Mouse (Mus musculus): ENCODE results near the gene Bmpr1b.

The Bmpr1b gene

DNA sequence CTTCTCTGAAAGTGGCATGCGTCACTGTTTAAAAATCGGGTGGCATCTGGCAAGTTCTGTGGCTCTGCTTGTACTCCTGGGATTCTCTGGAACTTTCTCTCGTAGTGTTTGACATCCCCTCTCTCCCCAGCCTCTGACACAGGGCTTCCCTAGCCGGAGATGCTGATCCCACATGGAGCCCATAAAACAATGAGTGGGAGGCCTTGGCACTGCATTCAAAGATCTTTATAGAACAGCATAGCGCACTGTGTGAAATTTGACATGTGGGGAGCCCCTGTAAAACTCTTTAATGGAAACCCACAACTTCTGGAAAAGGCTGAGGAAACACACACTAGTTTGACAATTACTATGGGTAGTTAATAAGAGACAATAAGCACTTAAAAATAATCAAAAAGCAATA lies 126.2 kb downstream of the Bmpr1b start:
- DNase-seq (ENCODE audit: low spot score in 2 of 2) = no peak

- peak in 1 of 2 experiments; percentile 48 for DNase-seq (ENCODE audit: low spot score in 2 of 2)
These were observed 128.9 kb downstream of the Bmpr1b start for GRCm38 (mm10) chr3:142040345-142040744.

GRCm38 (mm10) chr3:142034160-142034559 lies 135.1 kb downstream of the Bmpr1b start:
- DNase-seq (ENCODE audit: low spot score in 2 of 2) = no peak

DNA sequence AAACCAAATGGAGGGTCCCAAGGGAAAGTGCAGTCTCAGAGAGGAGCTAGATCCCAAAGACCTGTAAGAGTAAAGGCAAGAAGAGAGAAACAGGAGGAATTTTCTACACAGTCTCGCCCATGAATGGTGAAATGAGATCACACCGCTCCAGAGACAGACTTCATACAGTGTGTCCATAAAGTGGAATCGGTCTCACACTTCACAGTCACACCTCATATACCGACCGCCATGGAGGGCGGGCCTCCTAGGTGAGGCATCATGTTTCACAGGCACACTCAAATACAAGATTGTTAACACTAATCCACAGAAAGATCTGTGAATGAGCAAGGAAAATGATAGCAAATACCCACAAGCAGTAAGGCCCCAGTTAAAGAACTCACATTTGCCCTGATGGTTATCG lies 149.5 kb downstream of the Bmpr1b start:
- no peak for DNase-seq (ENCODE audit: low spot score in 2 of 2)

DNA sequence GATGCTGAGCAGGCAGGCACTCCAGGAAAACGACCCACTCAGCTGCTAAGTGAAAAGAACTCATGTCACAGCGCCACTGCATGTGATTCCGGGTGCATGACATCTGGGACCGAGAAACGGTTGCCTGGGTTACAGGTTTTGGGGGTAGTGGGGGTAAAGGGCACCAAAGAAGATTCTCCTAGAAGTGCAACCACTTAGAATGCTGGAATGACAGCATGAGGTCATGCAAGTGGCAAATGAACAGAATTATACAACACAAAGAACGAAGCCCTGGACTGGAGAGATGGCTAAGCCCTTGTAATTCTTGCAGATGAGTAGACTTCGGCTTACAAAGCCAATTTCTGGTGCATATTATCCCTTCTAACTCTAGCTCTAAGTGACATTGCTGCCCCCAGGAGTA lies 184.7 kb downstream of the Bmpr1b start:
- no peak for DNase-seq (ENCODE audit: low spot score in 2 of 2)

- peak in 1 of 2 experiments; percentile 6 for DNase-seq (ENCODE audit: low spot score in 2 of 2)
These were observed 187.4 kb downstream of the Bmpr1b start for GRCm38 (mm10) chr3:141981613-141982432.

DNA sequence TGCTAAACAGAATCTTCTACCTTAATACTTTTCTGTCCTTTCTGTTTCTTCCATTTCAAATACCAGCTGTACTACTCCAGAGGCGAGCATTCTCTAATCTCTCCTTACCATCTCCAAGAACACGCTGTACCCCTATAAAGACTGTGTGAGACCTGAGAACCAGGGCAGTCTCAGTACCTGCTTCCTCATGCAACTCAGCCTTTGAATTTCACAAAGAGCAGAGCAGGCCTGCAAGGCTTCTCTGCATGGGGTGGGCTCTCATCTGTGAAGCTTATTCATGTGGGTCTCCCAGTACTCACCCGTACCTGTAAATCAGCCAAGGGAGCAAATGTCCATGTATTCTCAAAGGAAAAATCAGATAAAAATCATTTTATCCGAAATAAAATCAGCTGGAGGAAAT lies 203.0 kb downstream of the Bmpr1b start:
- no peak for DNase-seq (ENCODE audit: low spot score in 2 of 2)

DNA sequence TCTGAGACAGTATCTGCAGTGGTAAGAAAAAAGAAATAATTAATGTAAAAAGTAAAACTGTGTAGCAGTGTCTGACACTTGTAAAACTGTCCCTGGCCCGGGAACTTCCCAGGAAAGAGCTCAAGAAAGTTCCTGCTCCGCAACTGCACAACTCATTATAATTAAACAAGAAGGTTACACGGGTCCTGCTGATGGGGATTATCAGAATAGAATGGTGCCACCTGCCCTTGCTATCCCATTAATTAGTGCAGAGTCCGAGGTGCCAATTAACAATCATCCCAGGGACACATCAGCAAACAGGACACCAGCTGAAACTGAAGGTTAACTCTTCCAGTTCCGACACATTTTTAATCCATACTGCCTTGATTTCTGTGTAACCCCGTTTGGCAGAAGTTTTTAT lies 216.3 kb downstream of the Bmpr1b start:
- DNase-seq (ENCODE audit: low spot score in 2 of 2) = no peak

GRCm38 (mm10) chr3:141950642-141951041 lies 218.6 kb downstream of the Bmpr1b start:
- no peak for DNase-seq (ENCODE audit: low spot score in 2 of 2)

GRCm38 (mm10) chr3:141948506-141948905 lies 220.7 kb downstream of the Bmpr1b start:
- no peak for DNase-seq (ENCODE audit: low spot score in 2 of 2)

- DNase-seq (ENCODE audit: low spot score in 2 of 2) = no peak
These were observed 221.1 kb downstream of the Bmpr1b start for GRCm38 (mm10) chr3:141948096-141948495.

DNA sequence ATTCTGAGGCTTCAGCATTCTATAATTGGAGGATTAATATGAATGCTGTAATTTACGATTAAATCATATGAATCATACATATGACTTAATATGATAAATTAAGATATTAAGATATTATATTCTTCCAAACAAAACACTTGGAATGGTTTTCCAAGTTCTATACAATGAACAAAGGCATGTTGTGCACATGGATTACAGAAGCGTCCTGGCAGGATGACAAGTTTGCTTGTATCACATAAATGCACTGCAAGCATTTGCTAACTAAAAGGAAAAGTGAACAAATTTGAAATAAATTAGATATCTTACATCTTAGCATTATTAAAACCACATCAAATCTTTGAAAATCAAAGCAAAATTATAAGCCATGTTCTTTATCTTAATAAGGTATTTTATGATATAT lies 222.4 kb downstream of the Bmpr1b start:
- no peak for DNase-seq (ENCODE audit: low spot score in 2 of 2)

GRCm38 (mm10) chr3:141943317-141943742 lies 225.9 kb downstream of the Bmpr1b start:
- DNase-seq (ENCODE audit: low spot score in 2 of 2) = no peak

- DNase-seq (ENCODE audit: low spot score in 2 of 2) = no peak
These were observed 229.0 kb downstream of the Bmpr1b start for GRCm38 (mm10) chr3:141940207-141940606.

GRCm38 (mm10) chr3:141936594-141937272 lies 232.5 kb downstream of the Bmpr1b start:
- DNase-seq (ENCODE audit: low spot score in 2 of 2) = peak in 1 of 2 experiments; percentile 8

GRCm38 (mm10) chr3:141932956-141933355 lies 236.3 kb downstream of the Bmpr1b start:
- DNase-seq (ENCODE audit: low spot score in 2 of 2) = peak in 1 of 2 experiments; percentile 38

DNA sequence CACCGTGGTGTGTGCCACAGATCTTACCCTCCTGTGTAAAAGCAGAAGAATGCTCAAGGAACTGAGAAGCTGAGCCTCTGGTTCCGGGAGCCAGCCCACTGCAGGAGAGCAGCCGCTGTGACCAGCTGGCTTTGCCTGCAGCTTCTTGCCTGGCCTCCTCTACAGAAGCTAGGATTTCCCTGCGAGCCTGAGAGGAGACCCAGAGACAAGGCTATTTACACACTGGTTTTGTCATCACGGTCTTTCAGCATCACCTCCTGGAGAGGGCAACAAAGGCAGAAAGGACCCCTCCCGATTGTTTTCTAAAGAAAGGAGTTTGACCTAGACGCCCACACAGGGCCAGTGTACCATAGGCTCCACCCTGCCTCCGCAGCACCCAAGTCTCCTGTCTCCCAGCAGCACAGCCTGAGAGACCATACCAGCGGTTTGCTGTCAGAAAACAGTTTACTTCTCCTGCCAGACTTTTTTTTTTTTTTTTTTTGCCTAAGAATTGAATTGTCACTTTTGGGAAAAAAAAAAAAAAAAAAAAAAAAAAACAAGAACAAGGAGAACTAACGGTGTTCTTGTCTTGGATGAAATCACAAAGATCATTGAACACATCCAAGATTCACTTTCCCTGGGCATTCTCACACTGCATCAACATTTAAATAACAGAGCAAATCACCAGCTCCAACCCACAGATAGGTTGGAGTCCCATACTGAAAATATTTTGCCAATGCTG lies 237.7 kb downstream of the Bmpr1b start:
- DNase-seq (ENCODE audit: low spot score in 2 of 2) = no peak

- no peak for DNase-seq (ENCODE audit: low spot score in 2 of 2)
These were observed 245.8 kb downstream of the Bmpr1b start for GRCm38 (mm10) chr3:141923442-141923841.

- no peak for DNase-seq (ENCODE audit: low spot score in 2 of 2)
These were observed 248.1 kb downstream of the Bmpr1b start for GRCm38 (mm10) chr3:141921161-141921560.

DNA sequence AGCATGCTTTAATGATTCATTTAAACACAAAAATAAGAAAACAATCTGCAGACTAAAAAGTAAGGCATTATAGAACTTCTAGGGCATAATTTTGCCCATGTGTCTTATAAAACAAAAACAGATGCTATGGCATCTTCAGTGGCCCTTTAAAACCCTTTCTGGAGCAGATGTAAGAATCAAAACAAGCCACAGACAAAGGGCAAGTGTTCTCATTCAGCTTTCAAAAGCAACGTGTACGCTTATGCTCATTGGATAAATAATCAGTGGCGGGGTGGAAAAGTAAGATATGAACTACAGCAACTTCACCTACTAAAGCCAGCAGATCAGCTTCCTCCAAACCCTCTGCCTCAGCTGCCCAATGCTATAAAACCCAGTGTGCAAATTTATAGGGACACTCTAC lies 249.6 kb downstream of the Bmpr1b start:
- no peak for DNase-seq (ENCODE audit: low spot score in 2 of 2)

GRCm38 (mm10) chr3:141917166-141917565 lies 252.1 kb downstream of the Bmpr1b start:
- DNase-seq (ENCODE audit: low spot score in 2 of 2) = no peak

GRCm38 (mm10) chr3:141915995-141916394 lies 253.2 kb downstream of the Bmpr1b start:
- no peak for DNase-seq (ENCODE audit: low spot score in 2 of 2)
